Mouse (Mus musculus): Measurements from ENCODE around the gene Mgat5b.

GRCm38 (mm10) chr11:117028861-117029568, 110.4 kb downstream of the Mgat5b start:
- TF ChIP-seq CTCF (IDR thresholded peaks at IDR 0.05; ENCODE audit: low read depth, low read length) (no peak), EP300 (IDR thresholded peaks at IDR 0.05; ENCODE audit: insufficient read depth, low read depth, low read length) (no peak), POLR2A (IDR thresholded peaks at IDR 0.05; ENCODE audit: insufficient read depth, low read length) (no peak)
